Mouse (Mus musculus): Measurements from ENCODE around the gene Pomp.

Gene Pomp

GRCm38 (mm10) chr5:147860449-147861261 is at the start of gene Pomp:
Gene Pomp, plus strand, starts transcription at chr5:147860461.
- peak; percentile 83 to 87 for DNase-seq (ENCODE audit: low spot score in 2 of 2)

- no peak for DNase-seq (ENCODE audit: low spot score in 2 of 2)
These were observed 47.8 kb upstream of the Pomp start for GRCm38 (mm10) chr5:147812255-147813040.

- no peak for DNase-seq (ENCODE audit: low spot score in 2 of 2)
These were observed 45.3 kb upstream of the Pomp start for GRCm38 (mm10) chr5:147814971-147815370.

- no peak for DNase-seq (ENCODE audit: low spot score in 2 of 2)
These were observed 44.7 kb upstream of the Pomp start for GRCm38 (mm10) chr5:147815592-147815991.

- no peak for DNase-seq (ENCODE audit: low spot score in 2 of 2)
These were observed 43.8 kb upstream of the Pomp start for GRCm38 (mm10) chr5:147816465-147816864.

GRCm38 (mm10) chr5:147817747-147818496 is 42.3 kb upstream of the Pomp start:
- DNase-seq (ENCODE audit: low spot score in 2 of 2): no peak

- no peak for DNase-seq (ENCODE audit: low spot score in 2 of 2)
These were observed 41.4 kb upstream of the Pomp start for GRCm38 (mm10) chr5:147818866-147819265.

GRCm38 (mm10) chr5:147819895-147820294 is 40.4 kb upstream of the Pomp start:
- DNase-seq (ENCODE audit: low spot score in 2 of 2): no peak

- DNase-seq (ENCODE audit: low spot score in 2 of 2): no peak
These were observed 36.1 kb upstream of the Pomp start for GRCm38 (mm10) chr5:147824021-147824605.

GRCm38 (mm10) chr5:147825375-147825969 is 34.8 kb upstream of the Pomp start:
- DNase-seq (ENCODE audit: low spot score in 2 of 2): no peak

- DNase-seq (ENCODE audit: low spot score in 2 of 2): no peak
These were observed 34.2 kb upstream of the Pomp start for GRCm38 (mm10) chr5:147826091-147826490.

GRCm38 (mm10) chr5:147826546-147826945 is 33.7 kb upstream of the Pomp start:
- DNase-seq (ENCODE audit: low spot score in 2 of 2): no peak

GRCm38 (mm10) chr5:147828846-147829245 is 31.4 kb upstream of the Pomp start:
- DNase-seq (ENCODE audit: low spot score in 2 of 2): no peak

GRCm38 (mm10) chr5:147832842-147833241 is 27.4 kb upstream of the Pomp start:
- no peak for DNase-seq (ENCODE audit: low spot score in 2 of 2)

GRCm38 (mm10) chr5:147834841-147835500 is 25.3 kb upstream of the Pomp start:
- DNase-seq (ENCODE audit: low spot score in 2 of 2): no peak

- DNase-seq (ENCODE audit: low spot score in 2 of 2): no peak
These were observed 20.8 kb upstream of the Pomp start for GRCm38 (mm10) chr5:147839418-147839817.

GRCm38 (mm10) chr5:147843340-147843739 is 16.9 kb upstream of the Pomp start:
- no peak for DNase-seq (ENCODE audit: low spot score in 2 of 2)

GRCm38 (mm10) chr5:147845319-147845718 is 14.9 kb upstream of the Pomp start:
- DNase-seq (ENCODE audit: low spot score in 2 of 2): no peak

GRCm38 (mm10) chr5:147847361-147847760 is 12.9 kb upstream of the Pomp start:
- no peak for DNase-seq (ENCODE audit: low spot score in 2 of 2)

- DNase-seq (ENCODE audit: low spot score in 2 of 2): peak; percentile 18 to 34
These were observed 11.9 kb upstream of the Pomp start for GRCm38 (mm10) chr5:147848164-147848863.
